Mouse (Mus musculus) limb, embryonic 14.5 days (tissue): ENCODE measurements around the gene Mmd2. TPM values are rescaled to one million over a fixed set of nuclear protein-coding genes. Genes with fewer than 3 reads are reported as not detected.

Experiments used
- ATAC-seq: fragments of 200-750 bp; cut with Nextera tagmentation; 2 replicates; pipeline ENCODE4 v1.8.0; 2017; ENCODE audit warnings: low read depth, moderate number of reproducible peaks, moderate TSS enrichment; ENCODE audit not compliant: low FRiP score
- DNase-seq: peaks from one replicate; pipeline ENCODE4 v3.0.0-alpha.2; 2015; ENCODE audit warnings: low spot score
- H3K27ac ChIP-seq: fragments of 300-500 bp; sonication (generic); replicated peaks from 2 replicates; pipeline ENCODE4 v1.5.1; 2014; ENCODE audit warnings: low read depth, mild to moderate bottlenecking, low read length, moderate library complexity, mixed read lengths
- H3K27me3 ChIP-seq: fragments of 300-500 bp; sonication (generic); 2 replicates; pipeline ENCODE4 v1.6.1; 2014; ENCODE audit warnings: low read length, mixed read lengths; ENCODE audit not compliant: control insufficient read depth, insufficient read depth
- H3K36me3 ChIP-seq: fragments of 300-500 bp; sonication (generic); 2 replicates; pipeline ENCODE4 v1.6.1; 2014; ENCODE audit warnings: mild to moderate bottlenecking, low read length, moderate library complexity, mixed read lengths; ENCODE audit not compliant: control insufficient read depth, insufficient read depth
- H3K4me1 ChIP-seq: fragments of 300-500 bp; sonication (generic); 2 replicates; pipeline ENCODE4 v1.6.1; 2014; ENCODE audit warnings: antibody characterized with exemption, low read length, mixed read lengths; ENCODE audit not compliant: control insufficient read depth, insufficient read depth
- H3K4me2 ChIP-seq: fragments of 300-500 bp; sonication (generic); replicated peaks from 2 replicates; pipeline ENCODE4 v1.6.1; 2014; ENCODE audit warnings: low read depth, mild to moderate bottlenecking, low read length, moderate library complexity; ENCODE audit not compliant: severe bottlenecking
- H3K4me3 ChIP-seq: fragments of 300-500 bp; sonication (generic); replicated peaks from 2 replicates; pipeline ENCODE4 v1.5.1; 2014; ENCODE audit warnings: low read length
- H3K9ac ChIP-seq: fragments of 300-500 bp; sonication (generic); 2 replicates; pipeline ENCODE4 v1.6.1; 2014; ENCODE audit warnings: mild to moderate bottlenecking, low read depth, low read length, moderate library complexity; ENCODE audit not compliant: severe bottlenecking
- H3K9me3 ChIP-seq: fragments of 300-500 bp; sonication (generic); 2 replicates; pipeline ENCODE4 v1.6.1; 2016; ENCODE audit warnings: low read length; ENCODE audit not compliant: control insufficient read depth
- POLR2A ChIP-seq: fragments of 200-500 bp; IDR thresholded peaks from 2 replicates; pipeline ENCODE4 v1.8.0; 2012; ENCODE audit warnings: inconsistent platforms, mild to moderate bottlenecking, moderate library complexity, borderline replicate concordance; ENCODE audit not compliant: insufficient read depth, insufficient read length; ENCODE audit errors: extremely low read depth
- WGBS: fragments of 180-500 bp; shearing (Covaris S2); extraction: QIAGEN DNeasy Blood & Tissue Kit; methylation state at CpG from one replicate; pipeline ENCODE4 v1.1.7; 2014; 5-methylcytosine and 5-hydroxymethylcytosine counted together
- polyA plus RNA-seq, 2 experiments: library from polyadenylated mRNA; depleted of rRNA in 1 of 2; stranded (reverse) in 1 of 2; unstranded in 1 of 2; fragments of >200 nt; fragmentation: Nextera tagmentation in 1 of 2; extraction: Ambion mirVana in 1 of 2; gene quantifications; 2 replicates each; pipeline versions ENCODE4 v1.2.1 to v1.2.3; 2012 to 2014

Mmd2 gene
- polyA plus RNA-seq, 2 experiments: 1.2 to 2.0 TPM

DNA sequence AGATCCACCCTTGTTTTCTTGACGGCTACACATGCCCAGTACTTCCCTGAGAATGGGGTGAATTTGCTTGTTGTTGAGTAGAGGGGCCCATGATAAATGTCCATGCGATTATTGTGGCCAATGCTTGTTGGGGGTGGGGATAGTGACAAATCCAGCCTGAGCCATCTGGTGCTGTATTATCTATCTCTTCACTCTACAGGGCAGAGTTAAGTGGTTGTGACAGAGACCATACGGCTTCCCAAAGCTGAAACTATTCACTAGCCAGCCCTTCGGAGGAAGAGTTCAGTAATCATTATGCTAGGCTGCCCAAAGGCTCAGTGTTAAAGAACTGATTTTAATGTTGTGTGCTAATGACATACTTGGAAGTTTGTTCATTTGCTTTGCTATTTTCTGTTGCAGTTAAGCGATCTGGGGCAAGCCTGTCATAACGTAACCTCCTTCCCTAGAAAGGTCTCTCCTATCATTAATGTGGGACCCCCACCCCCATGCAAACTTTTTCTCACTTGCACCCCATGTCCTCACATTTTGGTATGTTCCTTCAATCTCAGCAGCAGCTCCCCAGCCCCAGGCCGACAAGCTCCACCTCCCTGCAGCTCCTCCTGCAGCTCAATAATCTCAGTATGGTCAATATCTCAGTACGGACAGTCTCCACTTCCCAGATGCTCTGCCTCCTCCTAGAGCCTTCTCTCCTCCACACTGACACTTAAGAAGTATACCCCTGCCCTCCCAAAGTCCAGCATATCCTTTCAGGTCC lies 83.7 kb downstream of the Mmd2 start:
- Histone ChIP-seq H3K4me1 (no peaks in the 10 kb centered on the region), H3K4me2 (no peak overlapping the region), H3K27me3 (peaks cover 3% of the 10 kb centered on the region; the same call in 1 of the 2 replicates), H3K27ac (no peak overlapping the region), H3K36me3 (no peaks in the 10 kb centered on the region), H3K9ac (no peak overlapping the region), H3K9me3 (no peaks in the 10 kb centered on the region), H3K4me3 (no peak overlapping the region)
- no peak for TF ChIP-seq POLR2A
- DNase-seq (no peak), ATAC-seq (no peak)
- WGBS: 77% methylated on average over 8 of the region's 8 CpGs

DNA sequence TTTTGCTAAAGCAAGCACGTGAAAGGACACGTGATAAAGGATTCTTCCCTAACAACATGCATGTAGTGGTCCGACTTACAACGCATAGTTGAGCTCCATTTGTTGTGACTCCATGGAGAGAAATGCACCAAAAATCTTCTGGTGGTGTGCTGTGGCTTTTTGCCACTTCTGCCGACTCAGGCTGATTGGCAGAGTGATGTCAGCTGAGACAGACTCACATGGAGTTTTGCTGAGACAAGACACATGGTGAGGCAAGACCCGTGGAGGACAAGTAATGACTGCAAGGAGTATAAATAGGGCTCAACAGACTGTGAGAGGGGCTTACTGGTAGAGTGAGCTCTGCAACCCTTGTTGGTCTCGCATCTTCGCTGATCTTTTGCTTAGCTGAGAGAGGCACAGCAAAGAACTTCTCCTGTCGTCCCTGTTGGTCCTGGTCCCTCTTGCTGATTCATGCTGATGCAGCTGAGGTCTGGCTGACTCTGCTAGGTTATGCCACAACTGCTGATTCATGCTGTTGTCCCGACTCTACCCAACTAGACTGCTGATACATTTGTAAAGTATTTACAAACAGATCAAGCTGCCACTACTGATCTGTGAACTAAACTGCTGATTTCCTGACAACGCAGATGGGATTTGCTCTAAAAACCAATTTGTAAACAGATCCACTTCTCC lies 87.3 kb downstream of the Mmd2 start:
- H3K4me2 ChIP-seq: no peak overlapping the region
- H3K9me3 ChIP-seq: no peaks in the 10 kb centered on the region
- WGBS: 79% methylated on average over 11 of the region's 11 CpGs
- no peak overlapping the region for H3K27ac ChIP-seq
- DNase-seq (no peak), ATAC-seq (no peak)
- H3K4me3 ChIP-seq: no peak overlapping the region
- H3K36me3 ChIP-seq: no peaks in the 10 kb centered on the region
- H3K9ac ChIP-seq: no peak overlapping the region
- 0 out of 2 replicates have a peak, but pooled peaks cover 6% of the 10 kb centered on the region for H3K4me1 ChIP-seq
- H3K27me3 ChIP-seq: no peaks in the 10 kb centered on the region
- no peak for TF ChIP-seq POLR2A

DNA sequence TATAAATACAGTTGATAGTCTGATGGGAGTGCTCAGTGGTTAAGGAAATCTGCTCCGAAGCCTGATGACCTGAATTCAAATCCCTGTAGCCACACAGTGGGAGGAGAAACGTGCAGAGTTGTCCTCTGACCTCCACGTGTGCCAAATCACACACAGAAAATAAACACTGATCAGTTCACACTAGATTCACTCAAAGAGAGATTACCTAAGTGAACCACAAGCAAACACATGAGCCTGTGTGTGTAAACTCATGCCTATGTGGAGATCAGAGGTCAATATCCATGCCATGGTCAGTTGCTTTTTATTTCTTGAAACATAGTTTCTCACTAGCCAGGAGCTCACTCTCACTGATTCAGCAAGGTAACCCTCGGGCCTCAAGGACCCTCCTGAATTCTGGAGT lies 88.2 kb downstream of the Mmd2 start:
- H3K27me3 ChIP-seq: no peaks in the 10 kb centered on the region
- H3K9ac ChIP-seq: no peak overlapping the region
- no peak overlapping the region for H3K4me3 ChIP-seq
- DNase-seq (no peak), ATAC-seq (no peak)
- no peak overlapping the region for H3K4me2 ChIP-seq
- no peak overlapping the region for H3K27ac ChIP-seq
- 74% methylated on average over 4 of the region's 4 CpGs for WGBS
- no peak for TF ChIP-seq POLR2A
- H3K36me3 ChIP-seq: no peaks in the 10 kb centered on the region
- H3K9me3 ChIP-seq: no peaks in the 10 kb centered on the region
- 0 out of 2 replicates have a peak, but pooled peaks cover 6% of the 10 kb centered on the region for H3K4me1 ChIP-seq

DNA sequence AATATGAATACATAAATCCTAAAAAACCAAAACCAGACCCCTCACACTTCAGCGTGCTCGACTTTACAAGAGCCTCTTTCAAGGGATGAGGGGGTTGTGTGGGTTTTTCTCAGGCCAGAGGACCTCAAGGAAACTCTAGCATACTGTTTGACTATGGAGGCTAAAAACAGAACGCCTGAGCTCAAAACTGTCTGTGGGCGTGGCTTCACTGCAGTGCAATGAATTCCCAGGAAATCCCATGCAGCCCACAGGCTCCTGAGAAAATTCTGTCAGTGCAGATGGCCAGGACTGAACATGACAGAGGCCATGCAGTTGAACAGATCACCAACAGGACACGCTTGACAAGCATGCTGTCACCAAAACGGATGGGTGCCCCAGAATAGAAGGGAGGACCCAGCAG lies 89.6 kb downstream of the Mmd2 start:
- Histone ChIP-seq H3K27me3 (no peaks in the 10 kb centered on the region), H3K4me2 (no peak overlapping the region), H3K27ac (no peak overlapping the region), H3K9me3 (no peaks in the 10 kb centered on the region), H3K9ac (no peak overlapping the region), H3K4me1 (0 out of 2 replicates have a peak, but pooled peaks cover 6% of the 10 kb centered on the region), H3K4me3 (no peak overlapping the region), H3K36me3 (no peaks in the 10 kb centered on the region)
- WGBS: 41% methylated on average over 6 of the region's 6 CpGs
- no peak for ATAC-seq
- no peak for DNase-seq
- TF ChIP-seq POLR2A: no peak

Other genes with a start within 250 kb of the Mmd2 start
- gene Foxk1, start 207.3 kb downstream of the Mmd2 start, polyA plus RNA-seq (2012; rRNA removed): 18.6 and 22.1 TPM in 2 replicates
- gene Foxk1, start 207.3 kb downstream of the Mmd2 start, polyA plus RNA-seq (2014; fragmentation: Nextera tagmentation; extraction: Ambion mirVana): 6.0 and 6.7 TPM in 2 replicates
- gene Ap5z1, start 144.9 kb downstream of the Mmd2 start, polyA plus RNA-seq (2012; rRNA removed): 23.2 and 28.5 TPM in 2 replicates
- gene Ap5z1, start 144.9 kb downstream of the Mmd2 start, polyA plus RNA-seq (2014; fragmentation: Nextera tagmentation; extraction: Ambion mirVana): 8.8 and 9.6 TPM in 2 replicates
- 0.18 and 0.29 TPM in 2 replicates for gene Papolb, start 78.7 kb downstream of the Mmd2 start, polyA plus RNA-seq (2012; rRNA removed)
- 0.18 TPM in 2 replicates for gene Papolb, start 78.7 kb downstream of the Mmd2 start, polyA plus RNA-seq (2014; fragmentation: Nextera tagmentation; extraction: Ambion mirVana)
- gene Radil, start 57.7 kb downstream of the Mmd2 start, polyA plus RNA-seq (2012; rRNA removed): 7.4 and 9.9 TPM in 2 replicates
- gene Radil, start 57.7 kb downstream of the Mmd2 start, polyA plus RNA-seq (2014; fragmentation: Nextera tagmentation; extraction: Ambion mirVana): 4.4 and 5.7 TPM in 2 replicates
- 37.4 and 45.9 TPM in 2 replicates for gene Wipi2, start 18.9 kb upstream of the Mmd2 start, polyA plus RNA-seq (2012; rRNA removed)
- gene Wipi2, start 18.9 kb upstream of the Mmd2 start, polyA plus RNA-seq (2014; fragmentation: Nextera tagmentation; extraction: Ambion mirVana): 50.4 and 52.9 TPM in 2 replicates
- 8.0 and 11.6 TPM in 2 replicates for gene Slc29a4, start 83.7 kb upstream of the Mmd2 start, polyA plus RNA-seq (2012; rRNA removed)
- gene Slc29a4, start 83.7 kb upstream of the Mmd2 start, polyA plus RNA-seq (2014; fragmentation: Nextera tagmentation; extraction: Ambion mirVana): 5.8 and 7.6 TPM in 2 replicates
- gene Tnrc18, start 208.9 kb upstream of the Mmd2 start, polyA plus RNA-seq (2012; rRNA removed): 61.1 and 85.3 TPM in 2 replicates
- 46.6 and 55.7 TPM in 2 replicates for gene Tnrc18, start 208.9 kb upstream of the Mmd2 start, polyA plus RNA-seq (2014; fragmentation: Nextera tagmentation; extraction: Ambion mirVana)